Mouse (Mus musculus) lung, embryonic 14.5 days (tissue): ENCODE results near the gene Gm20715. TPM values are rescaled to one million over a fixed set of nuclear protein-coding genes. Genes with fewer than 3 reads are reported as not detected.
"Not testable (repeated sequence)": the region's sequence is repeated elsewhere in the genome, so short reads cannot be mapped to it uniquely, and the experiment has no call there.

ENCODE experiments used
- ATAC-seq: fragments of 200-750 bp; cut with Nextera tagmentation; 2 replicates; pipeline ENCODE4 v1.8.0; 2017; ENCODE audit warnings: mild to moderate bottlenecking, moderate TSS enrichment, moderate library complexity; ENCODE audit not compliant: insufficient read depth
- DNase-seq: peaks from one replicate; pipeline ENCODE4 v3.0.0-alpha.2; 2015
- H3K27ac ChIP-seq: fragments of 300-500 bp; sonication (generic); 2 replicates; pipeline ENCODE4 v1.5.1; 2014; ENCODE audit warnings: low read depth, mild to moderate bottlenecking, moderate library complexity
- H3K27me3 ChIP-seq: fragments of 300-500 bp; sonication (generic); 2 replicates; pipeline ENCODE4 v1.6.1; 2014; ENCODE audit warnings: low read length, control low read depth; ENCODE audit not compliant: insufficient read depth
- H3K36me3 ChIP-seq: fragments of 300-500 bp; sonication (generic); 2 replicates; pipeline ENCODE4 v1.6.1; 2014; ENCODE audit warnings: control low read depth; ENCODE audit not compliant: insufficient read depth
- H3K4me1 ChIP-seq: fragments of 300-500 bp; sonication (generic); 2 replicates; pipeline ENCODE4 v1.6.1; 2014; ENCODE audit warnings: antibody characterized with exemption, control low read depth; ENCODE audit not compliant: insufficient read depth
- H3K4me2 ChIP-seq: fragments of 300-500 bp; sonication (generic); 2 replicates; pipeline ENCODE4 v1.6.1; 2014; ENCODE audit warnings: mild to moderate bottlenecking
- H3K4me3 ChIP-seq: fragments of 300-500 bp; sonication (generic); 2 replicates; pipeline ENCODE4 v1.5.1; 2014; ENCODE audit warnings: low read depth, low read length
- H3K9ac ChIP-seq: fragments of 300-500 bp; sonication (generic); 2 replicates; pipeline ENCODE4 v1.6.1; 2014
- H3K9me3 ChIP-seq: fragments of 300-500 bp; sonication (generic); 2 replicates; pipeline ENCODE4 v1.6.1; 2016; ENCODE audit warnings: low read depth, low read length, control low read depth
- CTCF ChIP-seq: IDR thresholded peaks from 2 replicates; pipeline ENCODE4 v1.5.1; 2016; ENCODE audit warnings: antibody characterized with exemption, low read depth
- WGBS: fragments of 180-500 bp; shearing (Covaris S2); extraction: QIAGEN DNeasy Blood & Tissue Kit; methylation state at CpG from one replicate; pipeline ENCODE4 v1.1.7; 2014; 5-methylcytosine and 5-hydroxymethylcytosine counted together
- polyA plus RNA-seq: library from polyadenylated mRNA; unstranded; fragments of >200 nt; fragmentation: Nextera tagmentation; extraction: Ambion mirVana; gene quantifications from 2 replicates; pipeline ENCODE4 v1.2.1, GENCODE M21; 2014

Gm20715 gene
- polyA plus RNA-seq, 1 experiment from 2014 or later: not detected

GRCm38 (mm10) chr7:6430342-6430741, 20.3 kb downstream of the Gm20715 start:
- no peak for ATAC-seq
- Histone ChIP-seq H3K9ac (no peak overlapping the region), H3K36me3 (no peaks in the 10 kb centered on the region), H3K4me3 (no peak overlapping the region), H3K9me3 (no peaks in the 10 kb centered on the region), H3K4me1 (no peaks in the 10 kb centered on the region), H3K27me3 (no peaks in the 10 kb centered on the region), H3K27ac (no peak overlapping the region), H3K4me2 (no peak overlapping the region)
- TF ChIP-seq CTCF: peak; percentile 60
- DNase-seq: peak; percentile 31
- WGBS: 38% methylated on average over 2 of the region's 2 CpGs

- H3K27ac ChIP-seq: no peak within 1 kb of the TSS
- 73% methylated on average over 3 of the region's 3 CpGs for WGBS
- H3K4me3 ChIP-seq: no peak within 1 kb of the TSS
- no peaks in the 10 kb centered on the region for H3K4me1 ChIP-seq
- ATAC-seq (no peak), DNase-seq (no peak)
- no peaks in the 10 kb centered on the region for H3K9me3 ChIP-seq
- TF ChIP-seq CTCF: no peak
- H3K4me2 ChIP-seq: no peak within 1 kb of the TSS
- no peak within 1 kb of the TSS for H3K9ac ChIP-seq
- H3K27me3 ChIP-seq: no peaks in the 10 kb centered on the region
- H3K36me3 ChIP-seq: no peaks in the 10 kb centered on the region
Observed at GRCm38 (mm10) chr7:6438388-6438787, 28.3 kb downstream of the Gm20715 start, which contains the start of gene Olfr1344. Gene Olfr1344 (plus strand): TSS chr7:6438688.

GRCm38 (mm10) chr7:6441173-6441572, 31.1 kb downstream of the Gm20715 start:
- H3K4me2 ChIP-seq: no peak overlapping the region
- 60% methylated on average over 2 of the region's 2 CpGs for WGBS
- no peak for ATAC-seq

GRCm38 (mm10) chr7:6447771-6448170, 37.7 kb downstream of the Gm20715 start:
- no peak overlapping the region for H3K4me2 ChIP-seq
- H3K4me3 ChIP-seq: no peak overlapping the region
- no peaks in the 10 kb centered on the region for H3K27me3 ChIP-seq
- 80% methylated on average over 5 of the region's 5 CpGs for WGBS
- ATAC-seq: no peak
- H3K27ac ChIP-seq: no peak overlapping the region
- no peaks in the 10 kb centered on the region for H3K36me3 ChIP-seq
- H3K9me3 ChIP-seq: no peaks in the 10 kb centered on the region
- no peak for DNase-seq
- no peak for TF ChIP-seq CTCF
- H3K4me1 ChIP-seq: no peaks in the 10 kb centered on the region
- no peak overlapping the region for H3K9ac ChIP-seq

More at GRCm38 (mm10) chr7:6441173-6441572, 31.1 kb downstream of the Gm20715 start:
- no peaks in the 10 kb centered on the region for H3K36me3 ChIP-seq
- H3K9me3 ChIP-seq: no peaks in the 10 kb centered on the region
- H3K4me1 ChIP-seq: no peaks in the 10 kb centered on the region
- TF ChIP-seq CTCF: no peak
- no peak overlapping the region for H3K27ac ChIP-seq
- no peak for DNase-seq
- no peak overlapping the region for H3K4me3 ChIP-seq
- no peak overlapping the region for H3K9ac ChIP-seq
- no peaks in the 10 kb centered on the region for H3K27me3 ChIP-seq

DNA sequence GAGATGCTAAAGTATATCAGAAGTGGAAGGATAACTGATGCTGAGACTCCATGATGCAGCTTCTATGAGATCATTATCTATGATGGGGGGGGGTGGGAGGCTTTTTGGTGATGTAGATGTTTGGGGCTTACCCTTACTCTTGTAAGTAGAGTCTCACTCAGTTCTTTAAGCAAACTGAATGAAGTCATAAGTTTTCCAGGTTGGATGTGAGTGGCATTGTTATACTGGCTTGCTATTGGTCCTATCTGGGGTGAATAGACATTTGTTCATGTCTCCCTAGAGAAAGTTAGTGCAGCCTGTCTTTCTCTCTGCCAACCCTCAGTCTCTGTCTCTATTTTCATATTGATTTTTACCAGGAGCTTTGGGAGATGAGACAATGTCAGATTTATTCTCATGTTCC, 45.8 kb downstream of the Gm20715 start, which contains the start of gene Olfr1336:
Olfr1336 (plus strand) TSS at position 301 of the 400 bp plus-strand sequence.
- H3K36me3 ChIP-seq: no peaks in the 10 kb centered on the region
- no peak for DNase-seq
- no peak within 1 kb of the TSS for H3K4me2 ChIP-seq
- no peak within 1 kb of the TSS for H3K9ac ChIP-seq
- H3K9me3 ChIP-seq: no peaks in the 10 kb centered on the region
- H3K27ac ChIP-seq: no peak within 1 kb of the TSS
- no peak for TF ChIP-seq CTCF
- ATAC-seq: no peak
- no peak within 1 kb of the TSS for H3K4me3 ChIP-seq
- H3K27me3 ChIP-seq: no peaks in the 10 kb centered on the region
- H3K4me1 ChIP-seq: no peaks in the 10 kb centered on the region

- Histone ChIP-seq H3K4me3 (no peak overlapping the region), H3K9me3 (no peaks in the 10 kb centered on the region), H3K4me1 (no peaks in the 10 kb centered on the region), H3K9ac (no peak overlapping the region), H3K27me3 (no peaks in the 10 kb centered on the region), H3K27ac (no peak overlapping the region), H3K36me3 (no peaks in the 10 kb centered on the region), H3K4me2 (no peak overlapping the region)
- TF ChIP-seq CTCF: no peak
- no peak for ATAC-seq
- peak; percentile 42 for DNase-seq
- 34% methylated on average over 3 of the region's 3 CpGs for WGBS
Observed at GRCm38 (mm10) chr7:6456399-6456798, 46.3 kb downstream of the Gm20715 start.

DNA sequence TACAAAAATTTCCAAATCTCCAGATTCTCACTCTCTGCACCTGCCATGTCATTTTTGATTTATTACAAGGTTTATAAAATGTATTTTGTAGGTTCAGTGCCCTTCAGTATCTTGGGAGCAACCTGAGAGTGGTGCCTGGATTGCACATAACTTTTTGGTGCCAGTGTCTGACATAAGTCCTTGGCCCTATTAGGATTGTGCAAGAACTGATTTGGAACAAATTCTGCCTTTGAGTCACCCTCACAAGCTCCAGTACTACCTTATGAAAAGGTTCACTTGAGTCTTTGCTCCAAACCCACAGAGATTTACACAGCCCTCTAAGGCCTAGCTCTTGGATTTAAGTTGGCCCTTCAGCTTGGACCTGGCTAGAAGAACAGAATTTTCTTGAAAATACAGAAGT, 56.9 kb downstream of the Gm20715 start, which contains the start of gene Olfr1346:
Olfr1346 (plus strand) TSS at position 151 of the 400 bp plus-strand sequence.
- Histone ChIP-seq H3K9ac (no peak within 1 kb of the TSS), H3K9me3 (no peaks in the 10 kb centered on the region), H3K4me2 (no peak within 1 kb of the TSS), H3K27me3 (no peaks in the 10 kb centered on the region), H3K27ac (no peak within 1 kb of the TSS), H3K4me3 (no peak within 1 kb of the TSS), H3K4me1 (no peaks in the 10 kb centered on the region), H3K36me3 (no peaks in the 10 kb centered on the region)
- no peak for DNase-seq
- TF ChIP-seq CTCF: no peak
- ATAC-seq: no peak

- H3K4me3 ChIP-seq, H3K4me2 ChIP-seq, H3K27ac ChIP-seq, H3K4me1 ChIP-seq, H3K9me3 ChIP-seq, H3K36me3 ChIP-seq, DNase-seq, H3K27me3 ChIP-seq, ATAC-seq, H3K9ac ChIP-seq: not testable (repeated sequence)
- WGBS: 70% methylated on average over 2 of the region's 2 CpGs
Observed at GRCm38 (mm10) chr7:6477633-6478032, 67.6 kb downstream of the Gm20715 start.
